Mouse (Mus musculus): Measurements from ENCODE around the gene Ip6k3. TPM values are rescaled to one million over a fixed set of nuclear protein-coding genes. Genes with fewer than 3 reads are reported as not detected.

The Ip6k3 gene
- polyA plus RNA-seq, 1 experiment from 2014 or later, result 1.0 TPM

DNA sequence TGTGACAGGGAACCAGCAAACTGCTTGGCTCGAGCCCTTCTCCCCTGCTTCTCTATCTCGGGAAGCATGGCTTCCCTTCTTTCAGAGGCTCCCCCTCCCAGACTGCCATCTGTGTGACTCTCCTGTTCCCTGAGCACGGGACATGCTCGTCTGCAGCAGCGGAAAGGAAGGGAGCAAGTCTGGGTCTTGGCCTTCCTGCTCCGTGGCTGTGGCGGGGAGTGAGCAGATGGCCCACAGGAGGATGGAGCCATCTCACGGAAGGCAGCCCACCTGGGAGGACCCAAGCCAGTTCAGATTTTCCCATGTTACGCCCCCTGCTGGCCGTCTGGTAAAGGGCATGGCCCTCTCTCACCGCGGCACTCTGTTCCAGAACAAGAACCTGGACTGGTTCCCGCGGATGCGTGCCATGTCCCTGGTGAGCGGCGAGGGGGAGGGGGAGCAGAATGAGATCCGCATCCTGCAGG is 47.0 kb downstream of the Ip6k3 start:
- H3K27me3 ChIP-seq, result no peaks in the 10 kb centered on the region
- ATAC-seq, result no peak
- TF ChIP-seq CTCF (IDR thresholded peaks at IDR 0.05), result no peak
- DNase-seq (ENCODE audit: low read depth, low spot score), result no peak
- ChIA-PET POLR2A (interaction anchor here (1.0 kb wide), 1 partner anchor 83 kb away, joined by 3 read pairs; no protein-coding TSS in a partner anchor), CTCF (interaction anchor here (0.9 to 2.8 kb wide), 5 partner anchors 11 to 23 kb away, joined by 3 to 9 read pairs (median 3); partner anchors contain the start of gene Uqcc2)
- in situ Hi-C loops (cut with MboI; ENCODE audit: low pct_unique_long_range_greater_than_20kb), result loop anchor here (25.0 kb wide), 1 partner anchor 183 kb away; the partner anchor contains the start of genes Cuta, Phf1 and Syngap1

DNA sequence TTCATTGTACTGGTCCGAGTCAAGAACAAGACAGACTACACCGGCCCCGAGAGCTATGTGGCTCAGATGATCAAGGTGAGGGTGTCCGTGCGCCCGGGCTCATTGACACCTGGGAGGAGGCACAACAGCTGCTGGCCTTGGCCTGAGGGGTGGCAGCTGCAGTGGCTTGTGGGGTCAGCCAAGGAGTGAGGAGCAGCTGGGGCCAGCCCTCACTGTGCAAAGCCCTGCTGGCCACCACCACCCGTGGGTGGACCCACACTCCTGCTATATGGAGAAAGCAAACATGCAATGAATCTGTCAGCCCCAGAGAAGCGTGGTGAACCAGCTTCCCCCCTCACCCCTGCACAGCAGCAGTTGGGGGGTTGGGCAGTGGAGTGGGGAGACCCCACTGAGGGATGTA is 47.6 kb downstream of the Ip6k3 start:
- no peak for TF ChIP-seq CTCF (IDR thresholded peaks at IDR 0.05)
- no peak for DNase-seq (ENCODE audit: low read depth, low spot score)
- POLR2A ChIA-PET, result interaction anchor here (1.0 kb wide), 1 partner anchor 21 kb away, joined by 3 read pairs; no protein-coding TSS in a partner anchor
- no peak for ATAC-seq
- in situ Hi-C loops (cut with MboI; ENCODE audit: low pct_unique_long_range_greater_than_20kb), result loop anchor here (25.0 kb wide), 1 partner anchor 183 kb away; the partner anchor contains the start of genes Cuta, Phf1 and Syngap1
- CTCF ChIA-PET, result interaction anchor here (2.8 kb wide), 1 partner anchor 23 kb away, joined by 9 read pairs; no protein-coding TSS in a partner anchor
- no peaks in the 10 kb centered on the region for H3K27me3 ChIP-seq

GRCm38 (mm10) chr17:27119540-27119895 is 48.1 kb downstream of the Ip6k3 start:
- DNase-seq (ENCODE audit: low read depth, low spot score) (no peak), ATAC-seq (no peak)
- no peak for TF ChIP-seq CTCF (IDR thresholded peaks at IDR 0.05)
- H3K27me3 ChIP-seq, result no peaks in the 10 kb centered on the region
- CTCF ChIA-PET, result no interaction called here
- POLR2A ChIA-PET, result interaction anchor here (0.6 to 1.0 kb wide), 2 partner anchors 21 to 65 kb away, joined by 3 to 5 read pairs; no protein-coding TSS in a partner anchor
- in situ Hi-C loops (cut with MboI; ENCODE audit: low pct_unique_long_range_greater_than_20kb), result loop anchor here (25.0 kb wide), 1 partner anchor 182 kb away; the partner anchor contains the start of genes Cuta, Phf1 and Syngap1

GRCm38 (mm10) chr17:27118676-27119539 is 48.7 kb downstream of the Ip6k3 start:
- CTCF ChIA-PET, result no interaction called here
- POLR2A ChIA-PET, result interaction anchor here (0.6 to 1.0 kb wide), 2 partner anchors 20 to 64 kb away, joined by 3 to 5 read pairs; no protein-coding TSS in a partner anchor
- ATAC-seq, result peak; percentile 12
- DNase-seq (ENCODE audit: low read depth, low spot score), result no peak
- in situ Hi-C loops (cut with MboI; ENCODE audit: low pct_unique_long_range_greater_than_20kb), result loop anchor here (25.0 kb wide), 1 partner anchor 182 kb away; the partner anchor contains the start of genes Cuta, Phf1 and Syngap1
- H3K27me3 ChIP-seq, result no peaks in the 10 kb centered on the region
- TF ChIP-seq CTCF (IDR thresholded peaks at IDR 0.05), result no peak

- DNase-seq (ENCODE audit: low read depth, low spot score) (no peak), ATAC-seq (no peak)
- in situ Hi-C loops (cut with MboI; ENCODE audit: low pct_unique_long_range_greater_than_20kb), result loop anchor here (25.0 kb wide), 1 partner anchor 173 kb away; the partner anchor contains the start of genes Cuta, Phf1 and Syngap1
- ChIA-PET CTCF (no interaction called here), POLR2A (no interaction called here)
- no peak for TF ChIP-seq CTCF (IDR thresholded peaks at IDR 0.05)
- no peaks in the 10 kb centered on the region for H3K27me3 ChIP-seq
Observed at GRCm38 (mm10) chr17:27110072-27110471, 57.5 kb downstream of the Ip6k3 start.

DNA sequence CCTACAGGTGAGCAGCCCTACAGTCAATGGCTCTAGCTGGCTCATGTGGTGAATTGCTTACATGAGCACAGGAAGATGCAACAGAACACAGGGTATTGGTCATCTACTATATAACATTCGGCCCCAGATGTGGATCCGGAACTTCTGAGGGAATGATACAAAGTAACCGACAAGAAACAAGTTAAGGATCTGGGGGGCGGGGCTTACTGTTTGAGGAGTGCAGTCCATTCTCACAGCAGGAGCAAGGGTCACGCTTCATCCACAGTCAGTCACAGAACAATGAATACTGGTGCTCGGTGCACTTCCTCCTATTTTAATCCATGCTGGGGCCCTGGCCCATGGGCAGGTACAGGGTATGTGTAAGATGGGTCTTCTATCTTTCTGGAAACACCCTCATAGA is 59.7 kb downstream of the Ip6k3 start:
- no peak for TF ChIP-seq CTCF (IDR thresholded peaks at IDR 0.05)
- CTCF ChIA-PET, result no interaction called here
- POLR2A ChIA-PET, result no interaction called here
- DNase-seq (ENCODE audit: low read depth, low spot score), result no peak
- in situ Hi-C loops (cut with MboI; ENCODE audit: low pct_unique_long_range_greater_than_20kb), result loop anchor here (25.0 kb wide), 1 partner anchor 171 kb away; the partner anchor contains the start of genes Cuta, Phf1 and Syngap1
- no peak for ATAC-seq
- H3K27me3 ChIP-seq, result no peaks in the 10 kb centered on the region

DNA sequence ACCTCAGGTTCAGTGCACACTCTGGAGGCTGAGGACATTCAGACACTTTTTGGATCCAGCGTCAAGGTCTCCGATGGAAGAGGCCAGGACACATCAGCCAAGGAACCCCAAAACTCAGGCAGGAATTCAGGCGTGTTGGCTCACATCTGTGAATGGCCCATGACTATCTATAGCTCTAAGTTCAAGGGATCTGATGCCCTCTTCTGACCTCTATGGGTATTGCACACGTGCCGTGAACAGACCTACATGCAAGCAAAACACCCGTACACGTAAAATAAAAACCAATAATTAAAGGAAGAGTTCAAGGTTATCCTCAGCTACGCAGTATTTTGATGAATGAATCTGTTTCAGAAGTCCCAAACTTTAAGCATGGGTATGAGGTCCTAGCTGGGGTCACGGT is 60.9 kb downstream of the Ip6k3 start:
- DNase-seq (ENCODE audit: low read depth, low spot score) (no peak), ATAC-seq (no peak)
- no peak for TF ChIP-seq CTCF (IDR thresholded peaks at IDR 0.05)
- POLR2A ChIA-PET, result interaction anchor here (1.1 kb wide), 1 partner anchor 72 kb away, joined by 3 read pairs; no protein-coding TSS in a partner anchor
- in situ Hi-C loops (cut with MboI; ENCODE audit: low pct_unique_long_range_greater_than_20kb), result loop anchor here (25.0 kb wide), 1 partner anchor 169 kb away; the partner anchor contains the start of genes Cuta, Phf1 and Syngap1
- CTCF ChIA-PET, result interaction anchor here (1.0 to 1.6 kb wide), 2 partner anchors 10 to 14 kb away, joined by 3 to 4 read pairs; no protein-coding TSS in a partner anchor
- H3K27me3 ChIP-seq, result no peaks in the 10 kb centered on the region

DNA sequence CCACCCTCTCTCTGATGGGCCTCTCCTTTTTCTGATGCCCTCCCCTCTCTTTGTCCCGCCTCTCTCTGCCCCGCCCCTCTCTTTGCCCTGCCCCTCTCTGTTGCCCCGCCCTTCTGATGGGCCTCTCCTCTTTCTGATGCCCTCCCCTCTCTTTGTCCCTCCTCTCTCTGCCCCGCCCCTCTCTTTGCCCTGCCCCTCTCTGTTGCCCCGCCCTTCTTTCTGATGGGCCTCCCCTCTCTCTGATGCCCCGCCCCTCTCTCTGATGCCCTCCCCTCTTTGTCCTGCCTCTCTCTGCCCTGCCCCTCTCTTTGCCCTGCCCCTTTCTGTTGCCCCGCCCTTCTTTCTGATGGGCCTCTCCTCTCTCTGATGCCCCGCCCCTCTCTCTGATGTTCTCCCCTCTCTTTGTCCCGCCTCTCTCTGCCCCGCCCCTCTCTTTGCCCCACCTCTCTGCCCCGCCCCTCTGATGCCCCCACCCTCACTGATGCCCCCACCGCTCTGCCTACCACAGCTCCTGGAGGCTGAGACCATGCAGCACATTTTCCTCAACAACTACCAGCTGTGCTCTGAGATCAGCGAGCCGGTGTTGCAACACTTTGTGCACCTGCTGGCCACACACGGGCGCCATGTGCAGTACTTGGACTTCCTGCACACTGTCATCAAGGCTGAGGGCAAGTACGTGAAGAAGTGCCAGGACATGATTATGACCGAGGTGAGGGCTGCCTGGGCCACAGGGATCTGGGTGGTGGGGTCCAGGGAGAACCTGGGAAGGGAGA is 61.7 kb downstream of the Ip6k3 start:
- POLR2A ChIA-PET, result interaction anchor here (1.1 kb wide), 1 partner anchor 71 kb away, joined by 3 read pairs; no protein-coding TSS in a partner anchor
- TF ChIP-seq CTCF (IDR thresholded peaks at IDR 0.05), result no peak
- ATAC-seq (no peak), DNase-seq (ENCODE audit: low read depth, low spot score) (no peak)
- CTCF ChIA-PET, result interaction anchor here (1.0 to 1.6 kb wide), 2 partner anchors 11 to 15 kb away, joined by 3 to 4 read pairs; no protein-coding TSS in a partner anchor
- no peaks in the 10 kb centered on the region for H3K27me3 ChIP-seq
- in situ Hi-C loops (cut with MboI; ENCODE audit: low pct_unique_long_range_greater_than_20kb), result loop anchor here (25.0 kb wide), 1 partner anchor 169 kb away; the partner anchor contains the start of genes Cuta, Phf1 and Syngap1

DNA sequence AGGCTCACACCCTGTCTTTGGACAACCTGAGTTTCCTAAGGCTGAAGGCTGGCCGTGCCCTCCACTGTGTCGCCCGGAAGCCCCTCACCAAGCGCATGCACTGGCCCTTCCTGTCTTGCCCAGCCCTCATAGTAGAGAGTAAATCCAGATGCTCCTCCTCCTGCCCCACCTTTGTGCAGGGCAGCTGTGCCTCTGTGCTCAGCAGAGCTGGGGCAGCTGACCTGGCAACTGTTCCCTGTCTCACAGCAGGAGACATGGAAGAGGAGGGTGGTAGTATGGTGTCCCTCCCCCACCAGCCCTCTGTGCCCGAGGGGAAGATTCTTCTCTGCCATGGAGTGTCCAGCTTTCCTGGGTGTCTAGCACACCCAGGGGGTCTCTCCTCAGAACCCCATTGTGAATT is 65.9 kb downstream of the Ip6k3 start:
- ChIA-PET POLR2A (no interaction called here), CTCF (no interaction called here)
- in situ Hi-C loops (cut with MboI; ENCODE audit: low pct_unique_long_range_greater_than_20kb), result loop anchor here (25.0 kb wide), 1 partner anchor 164 kb away; the partner anchor contains the start of genes Cuta, Phf1 and Syngap1
- DNase-seq (ENCODE audit: low read depth, low spot score) (no peak), ATAC-seq (no peak)
- no peak for TF ChIP-seq CTCF (IDR thresholded peaks at IDR 0.05)
- no peaks in the 10 kb centered on the region for H3K27me3 ChIP-seq

DNA sequence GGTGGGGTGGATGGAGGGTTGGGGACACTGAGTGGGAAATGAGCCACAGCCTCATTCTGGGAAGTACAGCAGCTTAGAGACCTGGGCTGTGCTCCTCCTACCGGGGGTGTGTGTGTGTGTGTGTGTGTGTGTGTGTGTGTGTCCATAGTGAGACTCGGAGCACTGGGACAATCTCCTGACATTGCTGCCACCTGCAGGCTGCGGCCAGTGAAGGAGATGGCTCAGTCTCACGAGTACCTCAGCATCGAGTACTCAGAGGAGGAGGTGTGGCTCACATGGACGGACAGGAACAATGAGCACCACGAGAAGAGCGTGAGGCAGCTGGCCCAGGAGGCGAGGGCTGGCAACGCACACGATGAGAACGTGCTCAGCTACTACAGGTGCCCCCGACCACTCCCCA is 71.9 kb downstream of the Ip6k3 start:
- in situ Hi-C loops (cut with MboI; ENCODE audit: low pct_unique_long_range_greater_than_20kb), result no loop called here
- DNase-seq (ENCODE audit: low read depth, low spot score) (no peak), ATAC-seq (no peak)
- CTCF ChIA-PET, result interaction anchor here (1.1 to 4.5 kb wide), 4 partner anchors 9 to 67 kb away, joined by 3 to 19 read pairs (median 4); partner anchors contain the start of gene Bak1
- H3K27me3 ChIP-seq, result no peaks in the 10 kb centered on the region
- POLR2A ChIA-PET, result no interaction called here
- no peak for TF ChIP-seq CTCF (IDR thresholded peaks at IDR 0.05)

Other genes starting within 250 kb of the Ip6k3 start
- 37.2 TPM for gene Phf1, start 234.7 kb downstream of the Ip6k3 start, polyA plus RNA-seq (2021)
- 119 TPM for gene Cuta, start 228.2 kb downstream of the Ip6k3 start, polyA plus RNA-seq (2021)
- 43.4 TPM for gene Syngap1, start 226.5 kb downstream of the Ip6k3 start, polyA plus RNA-seq (2021)
- 7.1 TPM for gene Zbtb9, start 194.6 kb downstream of the Ip6k3 start, polyA plus RNA-seq (2021)
- 96.7 TPM for gene Bak1, start 138.8 kb downstream of the Ip6k3 start, polyA plus RNA-seq (2021)
- 88.6 TPM for gene Itpr3, start 110.5 kb downstream of the Ip6k3 start, polyA plus RNA-seq (2021)
- 318 TPM for gene Uqcc2, start 33.9 kb downstream of the Ip6k3 start, polyA plus RNA-seq (2021)
- gene Lemd2, start 36.7 kb upstream of the Ip6k3 start, polyA plus RNA-seq (2021), result 104 TPM